Mouse (Mus musculus) thymus, adult 2 months (tissue): Measurements from ENCODE around the gene Axin1. TPM values are rescaled to one million over a fixed set of nuclear protein-coding genes. Genes with fewer than 3 reads are reported as not detected.
A peak's percentile ranks its signal among the peaks of the same experiment; 100 is the strongest.

Source experiments
- DNase-seq: peaks from one replicate; pipeline ENCODE4 v3.0.0; 2021
- H3K27ac ChIP-seq: fragments of 200-500 bp; 2 replicates; pipeline ENCODE4 v1.5.1; 2012; ENCODE audit warnings: low read length, control low read depth; ENCODE audit not compliant: control insufficient read depth, insufficient read depth
- H3K27me3 ChIP-seq: fragments of 200-500 bp; 2 replicates; pipeline ENCODE4 v1.6.1; 2012; ENCODE audit warnings: mild to moderate bottlenecking, low read length, moderate library complexity, mixed read lengths; ENCODE audit not compliant: control insufficient read depth, insufficient read depth
- H3K36me3 ChIP-seq: fragments of 200-500 bp; 2 replicates; pipeline ENCODE4 v1.6.1; 2012; ENCODE audit warnings: mild to moderate bottlenecking, low read length, moderate library complexity; ENCODE audit not compliant: control insufficient read depth, insufficient read depth
- H3K4me1 ChIP-seq: fragments of 200-500 bp; replicated peaks from 2 replicates; pipeline ENCODE4 v1.6.1; 2012; ENCODE audit warnings: low read length; ENCODE audit not compliant: control insufficient read depth, insufficient read depth
- H3K4me3 ChIP-seq: fragments of 200-500 bp; 2 replicates; pipeline ENCODE4 v1.5.1; 2012; ENCODE audit warnings: mild to moderate bottlenecking, low read length, control low read depth, moderate library complexity; ENCODE audit not compliant: control insufficient read depth, insufficient read depth
- CTCF ChIP-seq: fragments of 200-500 bp; IDR thresholded peaks from 2 replicates; pipeline ENCODE4 v1.5.1; 2012; ENCODE audit warnings: mild to moderate bottlenecking, control low read depth, low read length, moderate library complexity, borderline replicate concordance; ENCODE audit not compliant: control insufficient read depth, poor library complexity, insufficient read depth; ENCODE audit errors: extremely low read depth
- POLR2A ChIP-seq: fragments of 200-500 bp; IDR thresholded peaks from 2 replicates; pipeline ENCODE4 v1.6.1; 2012; ENCODE audit warnings: mild to moderate bottlenecking, low read length, control low read depth, moderate library complexity; ENCODE audit not compliant: control insufficient read depth, poor library complexity, insufficient read depth; ENCODE audit errors: extremely low read depth
- WGBS: fragments of 180-500 bp; shearing (Covaris S2); methylation state at CpG from one replicate; pipeline ENCODE4 v1.1.7; 2018; 5-methylcytosine and 5-hydroxymethylcytosine counted together
- polyA plus RNA-seq: library from polyadenylated mRNA; depleted of rRNA; stranded (reverse); fragments of >200 nt; gene quantifications from 2 replicates; pipeline ENCODE4 v1.2.3, GENCODE M21; 2012

Gene Axin1
- polyA plus RNA-seq, 1 experiment: 38.0 TPM

- Histone ChIP-seq H3K27ac (no peak overlapping the region), H3K36me3 (no peaks in the 10 kb centered on the region), H3K4me3 (no peak overlapping the region), H3K27me3 (no peaks in the 10 kb centered on the region), H3K4me1 (no peaks in the 10 kb centered on the region)
- no peak for TF ChIP-seq CTCF
- no peak for TF ChIP-seq POLR2A
- DNase-seq: no peak
- 94% methylated on average over 11 of the region's 11 CpGs for WGBS
Observed at GRCm38 (mm10) chr17:26212681-26213080, 74.2 kb downstream of the Axin1 start.

DNA sequence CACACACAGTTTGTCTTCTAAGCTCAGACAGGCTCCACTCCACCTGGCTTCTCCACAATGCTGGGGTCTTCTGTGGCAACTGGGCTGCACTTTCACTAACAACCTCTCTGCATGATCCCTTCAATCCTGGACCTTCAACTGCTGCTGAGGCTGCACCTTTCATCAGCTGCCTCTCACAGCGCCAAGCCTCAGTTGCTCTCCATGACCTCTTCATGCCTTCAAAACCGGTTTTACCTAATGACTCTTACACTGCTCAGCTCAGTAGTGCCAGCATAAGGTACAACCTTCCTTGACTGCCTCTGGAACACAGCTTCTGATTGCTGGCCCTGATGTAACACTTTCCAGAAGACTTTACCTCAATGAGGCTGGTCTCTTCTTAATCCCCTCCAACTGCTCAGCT lies 83.0 kb downstream of the Axin1 start:
- TF ChIP-seq CTCF (no peak), POLR2A (no peak)
- 89% methylated on average over 2 of the region's 2 CpGs for WGBS
- no peaks in the 10 kb centered on the region for H3K27me3 ChIP-seq

DNA sequence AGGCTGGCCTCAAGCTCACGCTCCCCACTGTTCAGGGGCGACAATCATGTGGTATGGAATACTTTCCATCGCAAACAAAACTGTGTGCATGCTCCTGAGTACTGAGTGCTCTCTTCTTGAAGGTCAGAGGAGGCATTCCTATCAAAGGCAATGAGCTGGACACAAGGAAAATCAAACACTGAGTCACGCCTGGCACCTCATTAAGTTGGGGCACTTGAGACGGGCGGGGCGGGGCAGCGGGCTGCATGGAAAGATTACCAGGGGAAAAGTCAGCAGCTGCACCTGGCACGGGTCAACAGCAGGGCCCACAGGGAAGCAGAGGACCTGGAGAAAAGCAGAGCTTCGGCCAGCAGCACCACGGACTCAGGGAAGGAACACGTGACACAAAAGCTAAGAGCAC lies 86.7 kb downstream of the Axin1 start:
- Histone ChIP-seq H3K4me3 (no peak overlapping the region), H3K27ac (no peak overlapping the region), H3K4me1 (peaks cover 6% of the 10 kb centered on the region), H3K36me3 (no peaks in the 10 kb centered on the region), H3K27me3 (no peaks in the 10 kb centered on the region)
- TF ChIP-seq POLR2A (no peak), CTCF (no peak)
- DNase-seq: no peak
- 95% methylated on average over 12 of the region's 12 CpGs for WGBS

More for the DNA sequence above, 83.0 kb downstream of the Axin1 start:
- Histone ChIP-seq H3K4me3 (no peak overlapping the region), H3K4me1 (no peaks in the 10 kb centered on the region), H3K27ac (no peak overlapping the region), H3K36me3 (no peaks in the 10 kb centered on the region)
- no peak for DNase-seq

GRCm38 (mm10) chr17:26229776-26230175 lies 91.3 kb downstream of the Axin1 start:
- no peak overlapping the region for H3K4me3 ChIP-seq
- no peaks in the 10 kb centered on the region for H3K36me3 ChIP-seq
- H3K4me1 ChIP-seq: peaks cover 6% of the 10 kb centered on the region
- TF ChIP-seq POLR2A: no peak
- H3K27me3 ChIP-seq: no peaks in the 10 kb centered on the region
- no peak overlapping the region for H3K27ac ChIP-seq
- DNase-seq: no peak
- WGBS: 73% methylated on average over 5 of the region's 5 CpGs

DNA sequence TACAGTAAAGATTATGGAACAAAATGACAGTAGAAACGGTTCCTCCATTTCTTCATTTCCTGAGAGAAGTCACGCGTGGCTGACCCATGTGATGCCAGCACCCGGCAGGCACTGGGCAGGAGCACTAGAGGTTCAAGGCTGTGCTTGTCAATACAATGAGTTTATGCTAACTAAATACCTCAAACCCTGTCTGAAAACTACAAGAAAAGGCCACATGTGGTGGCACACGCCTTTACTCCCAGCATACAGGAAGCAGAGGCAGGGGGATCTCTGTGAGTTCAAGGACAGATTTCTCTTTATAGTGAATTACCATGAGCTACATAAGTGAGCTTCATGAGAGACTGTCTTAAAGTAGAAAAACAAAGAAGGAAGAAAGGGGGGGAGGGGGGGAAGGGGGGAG lies 92.7 kb downstream of the Axin1 start:
- H3K4me3 ChIP-seq: no peak overlapping the region
- no peak for DNase-seq
- H3K36me3 ChIP-seq: no peaks in the 10 kb centered on the region
- H3K27me3 ChIP-seq: no peaks in the 10 kb centered on the region
- H3K27ac ChIP-seq: no peak overlapping the region
- whole genome bisulfite sequencing: 80% methylated on average over 5 of the region's 5 CpGs
- TF ChIP-seq CTCF (no peak), POLR2A (no peak)
- H3K4me1 ChIP-seq: peaks cover 6% of the 10 kb centered on the region

GRCm38 (mm10) chr17:26232863-26233262 lies 94.4 kb downstream of the Axin1 start:
- peaks cover 3% of the 10 kb centered on the region for H3K4me1 ChIP-seq
- 93% methylated on average over 8 of the region's 8 CpGs for whole genome bisulfite sequencing

DNA sequence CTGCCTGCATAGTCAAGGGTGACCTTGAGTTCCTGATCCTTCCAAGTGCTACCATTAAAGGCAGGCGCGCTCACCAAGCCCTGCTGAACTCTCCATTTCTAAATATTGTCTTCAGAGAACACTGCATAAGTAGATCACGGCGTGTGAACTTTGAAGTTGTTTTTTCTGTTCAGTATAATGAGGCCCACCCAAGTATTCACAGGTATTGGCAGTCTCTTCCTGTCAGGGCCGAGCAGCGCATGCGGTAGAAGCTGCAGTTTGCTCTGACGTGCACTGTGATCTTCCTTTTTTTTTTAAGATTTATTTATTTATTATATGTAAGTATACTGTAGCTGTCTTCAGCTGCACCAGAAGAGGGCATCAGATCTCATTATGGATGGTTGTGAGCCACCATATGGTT lies 95.9 kb downstream of the Axin1 start:
- WGBS: 70% methylated on average over 8 of the region's 8 CpGs
- Histone ChIP-seq H3K27ac (no peak overlapping the region), H3K27me3 (no peaks in the 10 kb centered on the region), H3K36me3 (no peaks in the 10 kb centered on the region), H3K4me3 (no peak overlapping the region), H3K4me1 (no peaks in the 10 kb centered on the region)
- TF ChIP-seq POLR2A: no peak
- no peak for TF ChIP-seq CTCF
- no peak for DNase-seq

More at GRCm38 (mm10) chr17:26232863-26233262, 94.4 kb downstream of the Axin1 start:
- no peak overlapping the region for H3K4me3 ChIP-seq
- no peak for TF ChIP-seq CTCF
- no peak for TF ChIP-seq POLR2A
- DNase-seq: peak; percentile 38
- no peak overlapping the region for H3K27ac ChIP-seq
- no peaks in the 10 kb centered on the region for H3K27me3 ChIP-seq
- H3K36me3 ChIP-seq: no peaks in the 10 kb centered on the region

GRCm38 (mm10) chr17:26235077-26235815 lies 96.8 kb downstream of the Axin1 start:
- 28% methylated on average over 13 of the region's 13 CpGs for WGBS
- no peak for TF ChIP-seq POLR2A
- TF ChIP-seq CTCF: no peak
- Histone ChIP-seq H3K4me3 (no peak overlapping the region), H3K27me3 (no peaks in the 10 kb centered on the region), H3K4me1 (no peaks in the 10 kb centered on the region), H3K27ac (no peak overlapping the region), H3K36me3 (no peaks in the 10 kb centered on the region)
- DNase-seq: no peak
